ENCODE assay signal across 19 mouse cellular contexts in genomic region chr17:8995344-8995743, GRCm38 (mm10). TPM values are rescaled to one million over a fixed set of nuclear protein-coding genes. Genes with fewer than 3 reads are reported as not detected.
A peak's percentile ranks its signal among the peaks of the same experiment; 100 is the strongest.
DNase-seq lines count a peak whose midpoint lies in the region; TF ChIP-seq lines count a peak whose summit lies in the region.
"Had no signal": no experiment of that assay in that cellular context is flagged by ENCODE, and none has a peak within 500 bp of the region (broad histone marks: within the 10 kb centered on the region; RNA-seq: fewer than 3 reads in every experiment).

No protein-coding gene starts in this region.

- H3K27me3 ChIP-seq in liver, adult 2 months (ENCODE audit: control insufficient read depth, insufficient read depth, low read length): no peaks in the 10 kb centered on the region
- H3K27me3 ChIP-seq: CH12.LX; embryonic facial prominence, embryonic 15.5 days; heart, embryonic 13.5 days; hindbrain, embryonic 12.5 days; Patski had no signal

- no peaks in the 10 kb centered on the region for H3K79me2 ChIP-seq in liver, adult 2 months (ENCODE audit: control insufficient read depth, insufficient read depth, low read length)

- intact Hi-C loops in left cerebral cortex, postnatal 4 days (cut with DNase I): no loop called here

- H3K36me3 ChIP-seq in liver, adult 2 months (ENCODE audit: control insufficient read depth, insufficient read depth, low read length): no peaks in the 10 kb centered on the region
- H3K36me3 ChIP-seq: embryonic facial prominence, embryonic 15.5 days; heart, embryonic 13.5 days had no signal

- TF ChIP-seq POLR2A in liver, adult 2 months (IDR thresholded peaks at IDR 0.05; ENCODE audit: extremely low read depth, insufficient read depth, low read length): no peak

- no peak overlapping the region for H3K9ac ChIP-seq in liver, adult 2 months (ENCODE audit: low read depth, low read length)
- H3K9ac ChIP-seq: embryonic facial prominence, embryonic 15.5 days; heart, embryonic 13.5 days; hindbrain, embryonic 12.5 days had no signal

- no peak for TF ChIP-seq CTCF in liver, adult 2 months (IDR thresholded peaks at IDR 0.05; ENCODE audit: low read depth, low read length)

- 0 out of 2 replicates have a peak, but pooled peaks cover 3% of the 10 kb centered on the region for H3K4me1 ChIP-seq in liver, adult 2 months (ENCODE audit: control insufficient read depth, insufficient read depth, low read length)
- H3K4me1 ChIP-seq: embryonic facial prominence, embryonic 15.5 days; forebrain, embryonic 10.5 days; heart, embryonic 13.5 days; hindbrain, embryonic 12.5 days had no signal

- no peak overlapping the region for H3K4me3 ChIP-seq in liver, adult 2 months (ENCODE audit: insufficient read depth, low read depth, low read length)
- H3K4me3 ChIP-seq: embryonic facial prominence, embryonic 15.5 days; erythroblast, embryonic 14.5 days; forebrain, embryonic 10.5 days; gastrocnemius, adult 2 months; heart, embryonic 13.5 days; hindbrain, embryonic 12.5 days had no signal

- 21% methylated on average over 1 of the region's 1 CpGs for WGBS in liver, adult 2 months

- no peak overlapping the region for H3K27ac ChIP-seq in liver, adult 2 months (replicated peaks; ENCODE audit: insufficient read depth, low read depth, low read length)
- H3K27ac ChIP-seq: embryonic facial prominence, embryonic 15.5 days; forebrain, embryonic 10.5 days; gastrocnemius, adult 2 months; heart, embryonic 13.5 days; hindbrain, embryonic 12.5 days had no signal

- DNase-seq in adrenal gland, postnatal 14 days: peak; percentile 30
- no peak for DNase-seq in adrenal gland, postnatal 4 days (ENCODE audit: low spot score in 2 of 2)
- peak; percentile 70 for DNase-seq in liver, adult 2 months (ENCODE audit: extremely low read depth, low read depth, low spot score)
- no peak for DNase-seq in liver
- peak; percentile 15 for DNase-seq in adipocyte (ENCODE audit: low spot score)
- peak; percentile 28 to 33 for DNase-seq in adrenal gland, postnatal 36 days
- DNase-seq in left cerebral cortex, postnatal 4 days: no peak
- DNase-seq: cerebellum, adult 2 months; embryo, embryonic 11 days; gastrocnemius, adult 2 months; gastrocnemius, postnatal 25 days; heart, postnatal 4 days had no signal

RNA-seq across cellular contexts. Expression of gene 1700010I14Rik, which starts 7.2 kb away (rescaled TPM):
- total RNA-seq in adrenal gland, postnatal 14 days (2021): 1.7 and 1.9 TPM in 2 replicates
- 1 to 10 TPM; 3.6 to 4.9 TPM for total RNA-seq in adrenal gland, postnatal 4 days (2021)
- 0.20 and 0.37 TPM in 2 replicates for total RNA-seq in liver, adult 2 months (2014; rRNA removed)
- 0.10 and 0.16 TPM in 2 replicates for polyA plus RNA-seq in liver, adult 2 months (2012; rRNA removed)
- total RNA-seq in adrenal gland, postnatal 36 days (2021): 1 to 10 TPM; 1.4 to 2.2 TPM
- total RNA-seq in left cerebral cortex, postnatal 4 days (2021): 1 to 10 TPM; 1.9 to 2.2 TPM
- polyA plus RNA-seq: erythroblast, embryonic 14.5 days had no signal

Comparison
In these comparisons a context has a peak if more than half of its experiments do, and no peak if none do; other contexts are left out.
1. DNase-seq: peak in adrenal gland, postnatal 14 days (single experiment), liver, adult 2 months (single experiment), adipocyte (single experiment) and adrenal gland, postnatal 36 days (2 of 2); none in adrenal gland, postnatal 4 days (0 of 2), liver (single experiment) and left cerebral cortex, postnatal 4 days (single experiment).